Mouse (Mus musculus) forebrain, embryonic 11.5 days (tissue): ENCODE data around the gene Ehf. TPM values are rescaled to one million over a fixed set of nuclear protein-coding genes. Genes with fewer than 3 reads are reported as not detected.

Source experiments
- ATAC-seq: fragments of 200-750 bp; cut with Nextera tagmentation; replicated peaks from 2 replicates; pipeline ENCODE4 v1.8.0; 2017; ENCODE audit warnings: moderate TSS enrichment; ENCODE audit not compliant: low FRiP score
- DNase-seq: peaks from one replicate; pipeline ENCODE4 v3.0.0-alpha.2; 2017; ENCODE audit warnings: low spot score
- H3K27ac ChIP-seq: fragments of 300-500 bp; sonication (generic); 2 replicates; pipeline ENCODE4 v1.5.1; 2014; ENCODE audit warnings: low read depth, low read length
- H3K27me3 ChIP-seq: fragments of 300-500 bp; sonication (generic); 2 replicates; pipeline ENCODE4 v1.6.1; 2014; ENCODE audit warnings: mild to moderate bottlenecking, low read length, mixed read lengths; ENCODE audit not compliant: control insufficient read depth, insufficient read depth
- H3K36me3 ChIP-seq: fragments of 300-500 bp; sonication (generic); 2 replicates; pipeline ENCODE4 v1.6.1; 2014; ENCODE audit warnings: mild to moderate bottlenecking, low read length, moderate library complexity, mixed read lengths; ENCODE audit not compliant: control insufficient read depth, insufficient read depth
- H3K4me1 ChIP-seq: fragments of 300-500 bp; sonication (generic); replicated peaks from 2 replicates; pipeline ENCODE4 v1.6.1; 2014; ENCODE audit warnings: low read length, mixed read lengths; ENCODE audit not compliant: control insufficient read depth, insufficient read depth
- H3K4me2 ChIP-seq: fragments of 300-500 bp; sonication (generic); 2 replicates; pipeline ENCODE4 v1.6.1; 2014; ENCODE audit warnings: low read depth, mild to moderate bottlenecking, low read length, moderate library complexity, mixed read lengths; ENCODE audit not compliant: severe bottlenecking
- H3K4me3 ChIP-seq: fragments of 300-500 bp; sonication (generic); 2 replicates; pipeline ENCODE4 v1.5.1; 2014; ENCODE audit warnings: low read depth, low read length
- H3K9ac ChIP-seq: fragments of 300-500 bp; sonication (generic); 2 replicates; pipeline ENCODE4 v1.6.1; 2014; ENCODE audit warnings: low read length
- H3K9me3 ChIP-seq: fragments of 300-500 bp; sonication (generic); 2 replicates; pipeline ENCODE4 v1.6.1; 2016; ENCODE audit warnings: low read length, mixed read lengths; ENCODE audit not compliant: control insufficient read depth
- WGBS: fragments of 180-500 bp; shearing (Covaris S2); extraction: QIAGEN DNeasy Blood & Tissue Kit; methylation state at CpG from one replicate; pipeline ENCODE4 v1.1.7; 2014; 5-methylcytosine and 5-hydroxymethylcytosine counted together
- polyA plus RNA-seq: library from polyadenylated mRNA; unstranded; fragments of >200 nt; fragmentation: Nextera tagmentation; extraction: Ambion mirVana; gene quantifications from 2 replicates; pipeline ENCODE4 v1.2.1, GENCODE M21; 2014

Gene Ehf
- polyA plus RNA-seq, 1 experiment from 2014 or later, result not detected

GRCm38 (mm10) chr2:103336000-103336399, 32.9 kb upstream of the Ehf start:
- no peaks in the 10 kb centered on the region for H3K36me3 ChIP-seq
- ATAC-seq, result no peak

GRCm38 (mm10) chr2:103331666-103332191, 28.7 kb upstream of the Ehf start:
- no peak overlapping the region for H3K9ac ChIP-seq
- no peaks in the 10 kb centered on the region for H3K9me3 ChIP-seq
- no peaks in the 10 kb centered on the region for H3K36me3 ChIP-seq
- H3K27me3 ChIP-seq, result no peaks in the 10 kb centered on the region
- no peaks in the 10 kb centered on the region for H3K4me1 ChIP-seq
- no peak overlapping the region for H3K27ac ChIP-seq
- WGBS, result 86% methylated on average over 3 of the region's 3 CpGs
- ATAC-seq (no peak), DNase-seq (no peak)
- H3K4me2 ChIP-seq, result no peak overlapping the region
- no peak overlapping the region for H3K4me3 ChIP-seq

More at GRCm38 (mm10) chr2:103336000-103336399, 32.9 kb upstream of the Ehf start:
- no peak overlapping the region for H3K4me3 ChIP-seq
- no peaks in the 10 kb centered on the region for H3K9me3 ChIP-seq
- no peak overlapping the region for H3K9ac ChIP-seq
- H3K27me3 ChIP-seq, result no peaks in the 10 kb centered on the region
- no peak overlapping the region for H3K4me2 ChIP-seq
- H3K27ac ChIP-seq, result no peak overlapping the region
- H3K4me1 ChIP-seq, result no peaks in the 10 kb centered on the region
- no peak for DNase-seq
- WGBS, result 85% methylated on average over 3 of the region's 3 CpGs

- Histone ChIP-seq H3K4me1 (no peaks in the 10 kb centered on the region), H3K27me3 (no peaks in the 10 kb centered on the region), H3K4me3 (no peak overlapping the region), H3K36me3 (no peaks in the 10 kb centered on the region), H3K9me3 (no peaks in the 10 kb centered on the region), H3K9ac (no peak overlapping the region), H3K27ac (no peak overlapping the region), H3K4me2 (no peak overlapping the region)
- WGBS, result 89% methylated on average over 4 of the region's 4 CpGs
- ATAC-seq (no peak), DNase-seq (no peak)
Measured at GRCm38 (mm10) chr2:103328731-103329130, 25.7 kb upstream of the Ehf start.

- no peak for ATAC-seq
- Histone ChIP-seq H3K27me3 (no peaks in the 10 kb centered on the region), H3K27ac (no peak overlapping the region), H3K4me1 (no peaks in the 10 kb centered on the region), H3K9ac (no peak overlapping the region), H3K4me3 (no peak overlapping the region), H3K9me3 (no peaks in the 10 kb centered on the region), H3K4me2 (no peak overlapping the region), H3K36me3 (no peaks in the 10 kb centered on the region)
- 86% methylated on average over 7 of the region's 7 CpGs for WGBS
- no peak for DNase-seq
Measured at GRCm38 (mm10) chr2:103325301-103326048, 22.4 kb upstream of the Ehf start.

- DNase-seq, result no peak
- Histone ChIP-seq H3K4me2 (no peak overlapping the region), H3K4me1 (no peaks in the 10 kb centered on the region), H3K9me3 (no peaks in the 10 kb centered on the region), H3K36me3 (no peaks in the 10 kb centered on the region), H3K4me3 (no peak overlapping the region), H3K27ac (no peak overlapping the region), H3K27me3 (no peaks in the 10 kb centered on the region), H3K9ac (no peak overlapping the region)
- ATAC-seq, result no peak
- 95% methylated on average over 2 of the region's 2 CpGs for WGBS
Measured at GRCm38 (mm10) chr2:103324320-103324719, 21.2 kb upstream of the Ehf start.

GRCm38 (mm10) chr2:103322171-103322570, 19.1 kb upstream of the Ehf start:
- no peak for ATAC-seq
- H3K4me2 ChIP-seq, result no peak overlapping the region
- no peaks in the 10 kb centered on the region for H3K27me3 ChIP-seq
- H3K9me3 ChIP-seq, result no peaks in the 10 kb centered on the region
- no peak overlapping the region for H3K4me3 ChIP-seq
- H3K36me3 ChIP-seq, result no peaks in the 10 kb centered on the region
- no peak overlapping the region for H3K27ac ChIP-seq
- H3K9ac ChIP-seq, result no peak overlapping the region
- WGBS, result 68% methylated on average over 1 of the region's 1 CpGs
- H3K4me1 ChIP-seq, result no peaks in the 10 kb centered on the region
- no peak for DNase-seq

GRCm38 (mm10) chr2:103321638-103322037, 18.6 kb upstream of the Ehf start:
- Histone ChIP-seq H3K4me1 (no peaks in the 10 kb centered on the region), H3K36me3 (no peaks in the 10 kb centered on the region), H3K4me2 (no peak overlapping the region), H3K27me3 (no peaks in the 10 kb centered on the region), H3K9me3 (no peaks in the 10 kb centered on the region), H3K4me3 (no peak overlapping the region), H3K27ac (no peak overlapping the region), H3K9ac (no peak overlapping the region)
- DNase-seq (no peak), ATAC-seq (no peak)
- 93% methylated on average over 4 of the region's 4 CpGs for WGBS

GRCm38 (mm10) chr2:103314002-103314401, 10.9 kb upstream of the Ehf start:
- H3K4me2 ChIP-seq, result no peak overlapping the region
- WGBS, result 90% methylated on average over 4 of the region's 4 CpGs

GRCm38 (mm10) chr2:103312640-103313039, 9.6 kb upstream of the Ehf start:
- Histone ChIP-seq H3K27ac (no peak overlapping the region), H3K27me3 (no peaks in the 10 kb centered on the region), H3K9ac (no peak overlapping the region), H3K4me2 (no peak overlapping the region), H3K9me3 (no peaks in the 10 kb centered on the region), H3K4me1 (no peaks in the 10 kb centered on the region), H3K36me3 (no peaks in the 10 kb centered on the region), H3K4me3 (no peak overlapping the region)
- DNase-seq, result no peak
- ATAC-seq, result no peak
- 55% methylated on average over 4 of the region's 4 CpGs for WGBS

More at GRCm38 (mm10) chr2:103314002-103314401, 10.9 kb upstream of the Ehf start:
- H3K27ac ChIP-seq, result no peak overlapping the region
- H3K9me3 ChIP-seq, result no peaks in the 10 kb centered on the region
- H3K4me1 ChIP-seq, result no peaks in the 10 kb centered on the region
- H3K27me3 ChIP-seq, result no peaks in the 10 kb centered on the region
- no peak overlapping the region for H3K9ac ChIP-seq
- DNase-seq (no peak), ATAC-seq (no peak)
- no peaks in the 10 kb centered on the region for H3K36me3 ChIP-seq
- H3K4me3 ChIP-seq, result no peak overlapping the region
